Mouse (Mus musculus): ENCODE data around the gene Nol11. TPM values are rescaled to one million over a fixed set of nuclear protein-coding genes. Genes with fewer than 3 reads are reported as not detected.

The Nol11 gene
- polyA plus RNA-seq, 1 experiment: 7.1 TPM

- DNase-seq: no peak
- 63% methylated on average over 1 of the region's 1 CpGs for WGBS
- Histone ChIP-seq H3K4me1 (ENCODE audit: control insufficient read depth, insufficient read depth, low read length) (no peaks in the 10 kb centered on the region), H3K4me3 (replicated peaks; ENCODE audit: extremely low read depth, low read depth, low read length) (no peak overlapping the region)
- TF ChIP-seq POLR2A (IDR thresholded peaks at IDR 0.05; ENCODE audit: borderline replicate concordance, extremely low read depth, low read depth, low read length) (no peak), CTCF (IDR thresholded peaks at IDR 0.05; ENCODE audit: insufficient read depth, low read length) (no peak)
These were observed 34.0 kb upstream of the Nol11 start for GRCm38 (mm10) chr11:107223169-107223561.

- no peak for TF ChIP-seq CTCF (IDR thresholded peaks at IDR 0.05; ENCODE audit: insufficient read depth, low read length)
- TF ChIP-seq POLR2A (IDR thresholded peaks at IDR 0.05; ENCODE audit: borderline replicate concordance, extremely low read depth, low read depth, low read length): no peak
- no peaks in the 10 kb centered on the region for H3K4me1 ChIP-seq (ENCODE audit: control insufficient read depth, insufficient read depth, low read length)
- 72% methylated on average over 12 of the region's 12 CpGs for WGBS
- H3K4me3 ChIP-seq (replicated peaks; ENCODE audit: extremely low read depth, low read depth, low read length): no peak overlapping the region
- no peak for DNase-seq
These were observed 33.5 kb upstream of the Nol11 start for GRCm38 (mm10) chr11:107222531-107223168.

DNA sequence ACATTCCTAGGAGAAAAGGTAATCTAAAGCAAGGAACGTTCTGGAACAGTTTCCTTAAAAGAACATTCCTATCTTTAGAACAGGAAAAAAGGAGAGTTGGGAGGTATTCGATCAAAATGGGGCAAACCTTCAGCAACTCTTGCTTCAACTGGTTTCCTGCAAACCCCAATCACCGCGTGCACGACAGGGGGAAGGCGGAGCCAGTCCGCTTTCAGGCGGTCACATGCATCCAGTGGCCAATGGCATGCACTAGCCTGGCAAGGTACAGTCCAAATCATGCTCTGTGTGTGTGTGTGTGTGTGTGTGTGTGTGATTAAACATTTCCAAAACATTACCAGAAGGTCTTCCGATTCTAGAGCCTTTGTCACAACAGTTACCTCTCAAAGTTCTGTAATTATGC is 25.9 kb upstream of the Nol11 start:
- TF ChIP-seq POLR2A (IDR thresholded peaks at IDR 0.05; ENCODE audit: borderline replicate concordance, extremely low read depth, low read depth, low read length) (no peak), CTCF (IDR thresholded peaks at IDR 0.05; ENCODE audit: insufficient read depth, low read length) (no peak)
- no peaks in the 10 kb centered on the region for H3K4me1 ChIP-seq (ENCODE audit: control insufficient read depth, insufficient read depth, low read length)
- DNase-seq: no peak
- no peak overlapping the region for H3K4me3 ChIP-seq (replicated peaks; ENCODE audit: extremely low read depth, low read depth, low read length)
- 81% methylated on average over 9 of the region's 9 CpGs for WGBS

GRCm38 (mm10) chr11:107213745-107214144 is 24.6 kb upstream of the Nol11 start:
- TF ChIP-seq POLR2A (IDR thresholded peaks at IDR 0.05; ENCODE audit: borderline replicate concordance, extremely low read depth, low read depth, low read length): no peak
- peak; percentile 4; the same call in 1 of the 2 replicates for TF ChIP-seq CTCF (IDR thresholded peaks at IDR 0.05; ENCODE audit: insufficient read depth, low read length)
- Histone ChIP-seq H3K4me1 (ENCODE audit: control insufficient read depth, insufficient read depth, low read length) (no peaks in the 10 kb centered on the region), H3K4me3 (replicated peaks; ENCODE audit: extremely low read depth, low read depth, low read length) (no peak overlapping the region)
- 72% methylated on average over 5 of the region's 5 CpGs for WGBS
- DNase-seq: no peak

DNA sequence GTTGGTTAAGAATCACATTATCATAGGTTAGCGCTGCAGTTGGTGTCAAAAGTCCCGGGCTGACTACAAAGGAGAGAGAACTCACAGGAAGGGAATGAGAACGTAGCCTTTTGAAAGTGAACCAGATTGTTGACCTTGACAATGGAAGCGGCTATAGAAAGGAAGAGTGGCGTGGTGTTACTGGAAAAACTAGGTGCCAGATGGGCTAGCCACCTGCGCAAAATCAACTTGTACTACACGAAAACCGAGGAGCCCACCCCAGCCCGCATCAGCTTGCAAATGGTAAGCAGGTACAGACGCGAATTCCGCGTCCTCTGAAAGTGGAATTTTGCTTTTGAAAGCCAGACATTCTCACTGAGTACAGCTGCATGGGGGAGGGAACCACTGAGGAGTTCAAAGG is 20.6 kb upstream of the Nol11 start:
- no peak for DNase-seq
- no peak for TF ChIP-seq CTCF (IDR thresholded peaks at IDR 0.05; ENCODE audit: insufficient read depth, low read length)
- no peak for TF ChIP-seq POLR2A (IDR thresholded peaks at IDR 0.05; ENCODE audit: borderline replicate concordance, extremely low read depth, low read depth, low read length)
- H3K4me1 ChIP-seq (ENCODE audit: control insufficient read depth, insufficient read depth, low read length): no peaks in the 10 kb centered on the region
- no peak overlapping the region for H3K4me3 ChIP-seq (replicated peaks; ENCODE audit: extremely low read depth, low read depth, low read length)
- 84% methylated on average over 13 of the region's 13 CpGs for WGBS

DNA sequence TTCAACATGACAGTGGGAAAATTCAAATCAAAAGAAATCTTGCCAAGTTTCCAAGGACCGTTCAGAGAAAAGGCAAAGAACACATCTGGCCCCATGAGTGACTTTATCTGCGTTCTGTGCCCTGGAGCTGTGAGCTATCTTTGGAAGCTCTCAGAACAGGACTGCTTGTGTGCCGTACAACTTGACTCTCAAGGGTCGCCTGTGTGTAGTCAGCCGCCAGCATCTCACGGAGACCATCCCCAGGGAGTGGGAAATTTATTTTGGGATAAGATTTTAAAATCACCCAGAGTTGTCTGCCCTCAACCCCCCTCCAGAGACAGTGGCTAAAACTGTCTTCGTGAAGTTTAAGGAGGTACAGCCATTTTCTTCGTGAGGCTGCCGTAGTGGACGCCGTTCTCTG is 12.6 kb upstream of the Nol11 start:
- 63% methylated on average over 11 of the region's 11 CpGs for WGBS
- no peak for DNase-seq
- TF ChIP-seq CTCF (IDR thresholded peaks at IDR 0.05; ENCODE audit: insufficient read depth, low read length) (no peak), POLR2A (IDR thresholded peaks at IDR 0.05; ENCODE audit: borderline replicate concordance, extremely low read depth, low read depth, low read length) (no peak)
- H3K4me1 ChIP-seq (ENCODE audit: control insufficient read depth, insufficient read depth, low read length): no peaks in the 10 kb centered on the region
- H3K4me3 ChIP-seq (replicated peaks; ENCODE audit: extremely low read depth, low read depth, low read length): no peak overlapping the region

GRCm38 (mm10) chr11:107199281-107199680 is 10.1 kb upstream of the Nol11 start:
- no peak for DNase-seq
- no peak overlapping the region for H3K4me3 ChIP-seq (replicated peaks; ENCODE audit: extremely low read depth, low read depth, low read length)
- H3K4me1 ChIP-seq (ENCODE audit: control insufficient read depth, insufficient read depth, low read length): no peaks in the 10 kb centered on the region
- TF ChIP-seq CTCF (IDR thresholded peaks at IDR 0.05; ENCODE audit: insufficient read depth, low read length) (no peak), POLR2A (IDR thresholded peaks at IDR 0.05; ENCODE audit: borderline replicate concordance, extremely low read depth, low read depth, low read length) (no peak)
- 72% methylated on average over 5 of the region's 5 CpGs for WGBS

DNA sequence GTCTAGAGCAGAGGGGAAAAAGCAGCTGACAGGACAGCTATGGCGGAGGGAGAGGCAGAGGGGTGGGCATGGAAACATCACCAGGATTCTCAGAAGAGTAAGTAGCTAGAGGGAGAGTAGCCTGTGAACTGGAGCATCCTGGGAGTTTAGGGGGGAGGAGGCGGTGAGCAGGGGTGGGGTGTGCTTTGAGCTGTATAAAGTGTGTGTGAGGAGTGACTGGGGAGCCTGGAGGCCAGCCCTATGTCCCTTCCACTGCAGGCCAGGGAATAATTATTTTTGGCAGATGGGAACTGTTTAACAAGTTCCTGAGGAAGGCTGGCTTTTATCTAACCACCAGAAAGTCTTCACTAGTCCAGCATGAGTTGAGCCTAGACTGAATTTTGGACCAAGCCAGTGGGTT is 6.2 kb upstream of the Nol11 start:
- TF ChIP-seq POLR2A (IDR thresholded peaks at IDR 0.05; ENCODE audit: borderline replicate concordance, extremely low read depth, low read depth, low read length): no peak
- TF ChIP-seq CTCF (IDR thresholded peaks at IDR 0.05; ENCODE audit: insufficient read depth, low read length): no peak
- Histone ChIP-seq H3K4me1 (ENCODE audit: control insufficient read depth, insufficient read depth, low read length) (no peaks in the 10 kb centered on the region), H3K4me3 (replicated peaks; ENCODE audit: extremely low read depth, low read depth, low read length) (no peak overlapping the region)
- DNase-seq: no peak
- 74% methylated on average over 2 of the region's 2 CpGs for WGBS

GRCm38 (mm10) chr11:107190376-107190775 is 1.2 kb upstream of the Nol11 start:
- TF ChIP-seq POLR2A (IDR thresholded peaks at IDR 0.05; ENCODE audit: borderline replicate concordance, extremely low read depth, low read depth, low read length) (no peak), CTCF (IDR thresholded peaks at IDR 0.05; ENCODE audit: insufficient read depth, low read length) (no peak)
- H3K4me3 ChIP-seq (replicated peaks; ENCODE audit: extremely low read depth, low read depth, low read length): no peak overlapping the region
- no peak for DNase-seq
- WGBS: 38% methylated on average over 2 of the region's 2 CpGs
- 0 out of 2 replicates have a peak, but pooled peaks cover 2% of the 10 kb centered on the region for H3K4me1 ChIP-seq (ENCODE audit: control insufficient read depth, insufficient read depth, low read length)

DNA sequence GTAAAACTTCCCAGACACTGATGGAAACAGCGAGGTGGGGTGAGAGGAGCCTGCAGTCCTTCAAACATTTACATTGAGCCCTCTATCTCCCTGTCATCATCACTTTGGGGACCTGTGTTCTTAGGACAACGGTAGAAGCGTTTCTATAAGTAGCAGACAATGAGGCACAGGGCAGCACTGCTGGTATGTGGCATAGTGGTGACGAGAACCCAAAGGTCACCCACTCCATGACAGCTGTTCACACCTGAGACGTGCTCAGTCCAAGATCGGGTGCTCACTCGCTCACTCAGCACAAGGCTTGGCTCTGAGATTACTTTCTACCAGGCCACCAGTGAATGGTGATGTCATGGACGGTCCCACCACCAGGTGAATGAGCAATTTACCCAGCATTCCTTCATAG is 5.4 kb downstream of the Nol11 start:
- no peak for DNase-seq
- no peak for TF ChIP-seq POLR2A (IDR thresholded peaks at IDR 0.05; ENCODE audit: borderline replicate concordance, extremely low read depth, low read depth, low read length)
- 0 out of 2 replicates have a peak, but pooled peaks cover 2% of the 10 kb centered on the region for H3K4me1 ChIP-seq (ENCODE audit: control insufficient read depth, insufficient read depth, low read length)
- H3K4me3 ChIP-seq (replicated peaks; ENCODE audit: extremely low read depth, low read depth, low read length): no peak overlapping the region
- 88% methylated on average over 8 of the region's 8 CpGs for WGBS
